Mouse (Mus musculus): ENCODE results near the gene 2200002D01Rik. TPM values are rescaled to one million over a fixed set of nuclear protein-coding genes. Genes with fewer than 3 reads are reported as not detected.

2200002D01Rik gene
- 16.2 and 34.8 TPM in 2 replicates for polyA plus RNA-seq (2015; fragmentation: Nextera tagmentation; extraction: Ambion mirVana)

GRCm38 (mm10) chr7:29248261-29248841, at the start of gene 2200002D01Rik:
Gene 2200002D01Rik, minus strand, starts transcription at chr7:29248466.

GRCm38 (mm10) chr7:29288942-29289638, 40.8 kb upstream of the 2200002D01Rik start, which contains the start of gene Ppp1r14a:
Gene Ppp1r14a, plus strand, starts transcription at chr7:29289308.

GRCm38 (mm10) chr7:29281201-29282073, 33.2 kb upstream of the 2200002D01Rik start, which contains the start of gene Spint2:
Gene Spint2, minus strand, starts transcription at chr7:29281912.

GRCm38 (mm10) chr7:29238019-29238967, 10.0 kb downstream of the 2200002D01Rik start, which contains the start of gene Yif1b:
Gene Yif1b, plus strand, starts transcription at chr7:29238329.

GRCm38 (mm10) chr7:29232247-29233013, 15.8 kb downstream of the 2200002D01Rik start, which contains the start of gene Kcnk6:
Gene Kcnk6, minus strand, starts transcription at chr7:29232515.

GRCm38 (mm10) chr7:29213675-29214082, 34.6 kb downstream of the 2200002D01Rik start, which contains the start of gene Catsperg1:
Gene Catsperg1, minus strand, starts transcription at chr7:29214035.

Other genes starting within 250 kb of the 2200002D01Rik start
- 0.41 and 1.5 TPM in 2 replicates for gene Ryr1, start 123.3 kb downstream of the 2200002D01Rik start, polyA plus RNA-seq (2015; fragmentation: Nextera tagmentation; extraction: Ambion mirVana)
- 0.65 and 0.72 TPM in 2 replicates for gene Rasgrp4, start 113.6 kb downstream of the 2200002D01Rik start, polyA plus RNA-seq (2015; fragmentation: Nextera tagmentation; extraction: Ambion mirVana)
- 22.0 and 30.3 TPM in 2 replicates for gene Fam98c, start 92.2 kb downstream of the 2200002D01Rik start, polyA plus RNA-seq (2015; fragmentation: Nextera tagmentation; extraction: Ambion mirVana)
- 0.65 and 1.1 TPM in 2 replicates for gene Ggn, start 78.3 kb downstream of the 2200002D01Rik start, polyA plus RNA-seq (2015; fragmentation: Nextera tagmentation; extraction: Ambion mirVana)
- 2.3 and 3.7 TPM in 2 replicates for gene Spred3, start 78.1 kb downstream of the 2200002D01Rik start, polyA plus RNA-seq (2015; fragmentation: Nextera tagmentation; extraction: Ambion mirVana)
- 266 and 370 TPM in 2 replicates for gene Psmd8, start 67.8 kb downstream of the 2200002D01Rik start, polyA plus RNA-seq (2015; fragmentation: Nextera tagmentation; extraction: Ambion mirVana)
- gene Catsperg1, start 34.4 kb downstream of the 2200002D01Rik start, polyA plus RNA-seq (2015; fragmentation: Nextera tagmentation; extraction: Ambion mirVana): 0.76 and 1.7 TPM in 2 replicates
- gene Kcnk6, start 16.0 kb downstream of the 2200002D01Rik start, polyA plus RNA-seq (2015; fragmentation: Nextera tagmentation; extraction: Ambion mirVana): 0.69 and 1.3 TPM in 2 replicates
- gene Yif1b, start 10.1 kb downstream of the 2200002D01Rik start, polyA plus RNA-seq (2015; fragmentation: Nextera tagmentation; extraction: Ambion mirVana): 75.2 and 79.0 TPM in 2 replicates
- gene Spint2, start 33.4 kb upstream of the 2200002D01Rik start, polyA plus RNA-seq (2015; fragmentation: Nextera tagmentation; extraction: Ambion mirVana): 67.7 and 134 TPM in 2 replicates
- gene Ppp1r14a, start 40.8 kb upstream of the 2200002D01Rik start, polyA plus RNA-seq (2015; fragmentation: Nextera tagmentation; extraction: Ambion mirVana): 22.7 and 34.9 TPM in 2 replicates
- gene Dpf1, start 55.5 kb upstream of the 2200002D01Rik start, polyA plus RNA-seq (2015; fragmentation: Nextera tagmentation; extraction: Ambion mirVana): 4.8 and 7.1 TPM in 2 replicates